In the genomic region with DNA sequence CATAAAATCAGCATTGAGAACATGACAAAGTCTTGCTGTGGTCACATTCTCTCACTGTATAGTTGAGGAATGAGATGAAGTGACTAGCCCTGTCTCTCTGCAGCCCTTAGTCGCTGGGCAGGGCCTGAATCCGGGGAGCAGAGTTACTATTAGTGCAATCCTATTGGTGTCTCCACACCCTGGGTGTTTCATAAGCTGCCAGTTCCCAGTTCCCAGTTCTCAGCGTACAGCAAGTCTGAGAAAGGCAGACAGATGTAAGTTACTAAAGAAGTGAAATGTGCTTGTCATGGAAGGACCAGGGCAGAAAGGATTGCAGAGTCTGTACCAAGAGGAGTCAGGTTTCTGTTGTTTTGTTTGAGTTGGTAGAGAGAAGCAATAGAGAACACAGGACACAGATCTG, we compare ENCODE assay signal across 26 mouse cellular contexts. TPM values are rescaled to one million over a fixed set of nuclear protein-coding genes. Genes with fewer than 3 reads are reported as not detected.
DNase-seq lines count a peak whose midpoint lies in the region; ATAC-seq and TF ChIP-seq lines count a peak whose summit lies in the region.
"Had no signal": no experiment of that assay in that cellular context is flagged by ENCODE, and none has a peak within 500 bp of the region (broad histone marks: within the 10 kb centered on the region; RNA-seq: fewer than 3 reads in every experiment).

No protein-coding gene starts in this region.

- H3K4me1 ChIP-seq in bone marrow macrophage, adult 2 months (ENCODE audit: control insufficient read depth, insufficient read depth, low read length), result peaks cover 8% of the 10 kb centered on the region
- H3K4me1 ChIP-seq: liver, embryonic 15.5 days; midbrain, embryonic 10.5 days; neural tube, embryonic 12.5 days had no signal

- ATAC-seq in granulocyte monocyte progenitor cell, adult 5-6 weeks (replicated peaks; ENCODE audit: poor library complexity, severe bottlenecking), result peak; percentile 25; the same call in 1 of the 2 replicates
- ATAC-seq: forebrain, embryonic 14.5 days; hindbrain, embryonic 16.5 days; midbrain, embryonic 16.5 days had no signal

- peak overlapping the region; percentile 46 for H3K27ac ChIP-seq in bone marrow macrophage, adult 2 months (ENCODE audit: insufficient read depth, low read depth, low read length)
- no peak overlapping the region for H3K27ac ChIP-seq in gastrocnemius, adult 2 months
- H3K27ac ChIP-seq: liver, embryonic 15.5 days; macrophage; midbrain, embryonic 10.5 days; neural tube, embryonic 12.5 days; stomach, postnatal 0 days had no signal

- no peak overlapping the region for H3K4me3 ChIP-seq in bone marrow macrophage, adult 2 months (ENCODE audit: insufficient read depth, low read length)
- H3K4me3 ChIP-seq in gastrocnemius, adult 2 months, result no peak overlapping the region
- H3K4me3 ChIP-seq: liver, embryonic 15.5 days; midbrain, embryonic 10.5 days; neural tube, embryonic 12.5 days had no signal

- no peak for TF ChIP-seq CTCF in bone marrow macrophage, adult 2 months (IDR thresholded peaks at IDR 0.05; ENCODE audit: low read depth, low read length)
- TF ChIP-seq CTCF in gastrocnemius, adult 2 months (IDR thresholded peaks at IDR 0.05), result no peak

- peak; percentile 86 for DNase-seq in heart, adult 11 months
- DNase-seq in heart, postnatal 10 days, result no peak
- peak; percentile 16 for DNase-seq in skeletal muscle tissue, adult 2 months (ENCODE audit: low read depth, low spot score)
- no peak for DNase-seq in cerebellum, adult 8-10 months
- no peak for DNase-seq in gastrocnemius, adult 2 months
- DNase-seq: adrenal gland, postnatal 10 days; cerebellum, adult 11-12 months; cerebellum, postnatal 14 days; gastrocnemius, postnatal 36 days; kidney, adult 2 months; kidney, postnatal 36 days; left cerebral cortex, postnatal 4 days; lung, embryonic 14.5 days; right cerebral cortex, adult 18-20 months; thymus, adult 18-20 months; thymus, postnatal 25 days had no signal

- no peak for TF ChIP-seq POLR2A in bone marrow macrophage, adult 2 months (IDR thresholded peaks at IDR 0.05; ENCODE audit: borderline replicate concordance, low read depth, low read length)

- intact Hi-C loops in heart, postnatal 10 days (cut with DNase I), result no loop called here
- intact Hi-C loops in gastrocnemius, adult 2 months (cut with DNase I), result no loop called here

RNA-seq across cellular contexts. Expression of a gene that starts 10.5 kb away (rescaled TPM):
- 10 to 100 TPM; 45.3 to 50.0 TPM for total RNA-seq in heart, postnatal 10 days (2021)
- 77.3 and 80.5 TPM in 2 replicates for polyA plus RNA-seq in bone marrow macrophage, adult 2 months (2012; ENCODE audit: insufficient read depth, insufficient read length, missing spikeins)
- total RNA-seq in granulocyte monocyte progenitor cell, adult 5-6 weeks (2014; fragmentation: Nextera tagmentation), result 25.5 and 39.3 TPM in 2 replicates
- 40.3 and 40.8 TPM in 2 replicates for total RNA-seq in granulocyte monocyte progenitor cell, adult 5-6 weeks (2017)
- total RNA-seq in gastrocnemius, adult 2 months (2021), result 10 to 100 TPM; 17.2 to 22.7 TPM

RNA-seq across cellular contexts. Expression of a gene that starts 11.2 kb away (rescaled TPM):
- total RNA-seq in heart, postnatal 10 days (2021), result 10 to 100 TPM; 37.3 TPM
- polyA plus RNA-seq in bone marrow macrophage, adult 2 months (2012; ENCODE audit: insufficient read depth, insufficient read length, missing spikeins), result 52.2 and 68.8 TPM in 2 replicates
- total RNA-seq in granulocyte monocyte progenitor cell, adult 5-6 weeks (2014; fragmentation: Nextera tagmentation), result 32.4 and 47.2 TPM in 2 replicates
- total RNA-seq in granulocyte monocyte progenitor cell, adult 5-6 weeks (2017), result 42.4 and 70.1 TPM in 2 replicates
- total RNA-seq in gastrocnemius, adult 2 months (2021), result 10 to 100 TPM; 16.6 to 21.9 TPM

Comparison
In these comparisons a context has a peak if more than half of its experiments do, and no peak if none do; other contexts are left out.
1. DNase-seq: peak in heart, adult 11 months (single experiment) and skeletal muscle tissue, adult 2 months (single experiment); none in heart, postnatal 10 days (0 of 2), cerebellum, adult 8-10 months (single experiment) and gastrocnemius, adult 2 months (single experiment).